Mouse (Mus musculus): ENCODE data around the gene Arrdc2. TPM values are rescaled to one million over a fixed set of nuclear protein-coding genes. Genes with fewer than 3 reads are reported as not detected.

The Arrdc2 gene
- polyA plus RNA-seq (2015; fragmentation: Nextera tagmentation; extraction: Ambion mirVana) = 6.7 and 8.8 TPM in 2 replicates

- peak within 1 kb of the TSS; percentile 88 for H3K4me2 ChIP-seq
- peak within 1 kb of the TSS; percentile 70 for H3K9ac ChIP-seq
- ATAC-seq (ENCODE audit: insufficient number of reproducible peaks, low FRiP score, low TSS enrichment, low read depth) = peak; percentile 97
These were observed at the start of gene Arrdc2 for GRCm38 (mm10) chr8:70839408-70840351. Gene Arrdc2 (minus strand): TSS chr8:70839720.

GRCm38 (mm10) chr8:70887669-70888068, 48.1 kb upstream of the Arrdc2 start:
- Histone ChIP-seq H3K4me3 (no peak overlapping the region), H3K4me1 (peaks cover 18% of the 10 kb centered on the region), H3K36me3 (no peaks in the 10 kb centered on the region), H3K27ac (no peak overlapping the region), H3K4me2 (no peak overlapping the region), H3K9me3 (no peaks in the 10 kb centered on the region), H3K9ac (no peak overlapping the region), H3K27me3 (peaks cover 37% of the 10 kb centered on the region)
- no peak for ATAC-seq (ENCODE audit: insufficient number of reproducible peaks, low FRiP score, low TSS enrichment, low read depth)
- 8% methylated on average over 13 of the region's 18 CpGs for WGBS

More at GRCm38 (mm10) chr8:70839408-70840351, at the start of gene Arrdc2:
- Histone ChIP-seq H3K27me3 (no peaks in the 10 kb centered on the region), H3K27ac (peak within 1 kb of the TSS; percentile 93), H3K36me3 (peaks cover 21% of the 10 kb centered on the region), H3K4me3 (peak within 1 kb of the TSS; percentile 68), H3K4me1 (peaks cover 26% of the 10 kb centered on the region), H3K9me3 (no peaks in the 10 kb centered on the region)
- WGBS = 2% methylated on average over 55 of the region's 55 CpGs

DNA sequence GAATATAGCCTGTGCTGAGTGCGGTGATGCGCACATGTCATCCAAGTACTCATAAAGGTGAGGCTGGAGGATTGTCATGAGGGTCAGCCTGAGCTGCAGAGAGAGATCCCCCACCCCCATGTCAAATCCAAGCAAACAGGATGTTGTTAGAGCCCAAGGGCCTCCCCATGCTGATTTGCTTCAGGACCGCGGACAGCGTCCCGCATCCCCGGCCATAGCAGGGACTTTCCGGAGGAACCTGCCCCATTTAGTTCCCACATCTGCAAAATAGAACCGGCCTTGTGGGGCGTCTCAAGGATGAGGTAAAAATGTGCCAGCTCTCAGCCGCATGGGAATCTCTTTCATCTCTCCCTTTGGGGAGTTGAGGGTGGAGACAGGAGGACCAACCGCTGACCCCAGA, 46.1 kb upstream of the Arrdc2 start:
- Histone ChIP-seq H3K27me3 (peaks cover 16% of the 10 kb centered on the region), H3K4me3 (no peak overlapping the region), H3K9ac (no peak overlapping the region), H3K36me3 (no peaks in the 10 kb centered on the region), H3K4me1 (peaks cover 9% of the 10 kb centered on the region), H3K9me3 (no peaks in the 10 kb centered on the region), H3K4me2 (no peak overlapping the region), H3K27ac (no peak overlapping the region)
- ATAC-seq (ENCODE audit: insufficient number of reproducible peaks, low FRiP score, low TSS enrichment, low read depth) = no peak
- WGBS = 13% methylated on average over 12 of the region's 12 CpGs

GRCm38 (mm10) chr8:70884683-70885082, 45.2 kb upstream of the Arrdc2 start:
- H3K9me3 ChIP-seq = no peaks in the 10 kb centered on the region
- no peaks in the 10 kb centered on the region for H3K36me3 ChIP-seq
- no peak overlapping the region for H3K27ac ChIP-seq
- no peak overlapping the region for H3K9ac ChIP-seq
- peaks cover 18% of the 10 kb centered on the region for H3K4me1 ChIP-seq
- 0 out of 2 replicates have a peak, but pooled peaks cover 9% of the 10 kb centered on the region for H3K27me3 ChIP-seq
- WGBS = 85% methylated on average over 10 of the region's 10 CpGs
- no peak overlapping the region for H3K4me2 ChIP-seq
- no peak for ATAC-seq (ENCODE audit: insufficient number of reproducible peaks, low FRiP score, low TSS enrichment, low read depth)
- no peak overlapping the region for H3K4me3 ChIP-seq

DNA sequence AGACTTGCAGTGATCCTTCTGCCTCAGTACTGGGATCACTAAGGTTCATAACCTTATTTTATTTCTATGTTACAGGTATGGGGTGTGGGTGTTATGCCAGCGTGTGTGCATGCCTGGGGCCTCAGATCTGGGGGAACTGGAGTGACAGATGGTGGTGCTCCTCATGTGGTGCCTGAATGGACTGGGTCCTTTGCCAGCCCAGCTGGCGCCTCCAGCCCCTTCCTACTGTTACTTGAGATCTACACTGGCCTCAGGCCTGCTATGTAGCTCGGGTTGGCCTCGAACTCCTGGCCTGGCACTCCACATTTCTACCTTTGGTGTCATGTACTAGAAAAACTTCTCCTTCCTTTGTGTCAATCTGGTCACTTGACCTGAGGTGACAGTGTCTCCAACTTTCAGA, 44.7 kb upstream of the Arrdc2 start:
- Histone ChIP-seq H3K27me3 (0 out of 2 replicates have a peak, but pooled peaks cover 9% of the 10 kb centered on the region), H3K9ac (no peak overlapping the region), H3K27ac (no peak overlapping the region), H3K4me1 (peaks cover 23% of the 10 kb centered on the region), H3K4me3 (no peak overlapping the region), H3K36me3 (no peaks in the 10 kb centered on the region), H3K9me3 (no peaks in the 10 kb centered on the region), H3K4me2 (no peak overlapping the region)
- 85% methylated on average over 4 of the region's 4 CpGs for WGBS
- ATAC-seq (ENCODE audit: insufficient number of reproducible peaks, low FRiP score, low TSS enrichment, low read depth) = no peak

- Histone ChIP-seq H3K4me2 (no peak overlapping the region), H3K9me3 (no peaks in the 10 kb centered on the region), H3K4me1 (peaks cover 18% of the 10 kb centered on the region), H3K9ac (no peak overlapping the region), H3K27ac (peak overlapping the region; percentile 51), H3K4me3 (no peak overlapping the region), H3K27me3 (no peaks in the 10 kb centered on the region), H3K36me3 (no peaks in the 10 kb centered on the region)
- WGBS = 19% methylated on average over 11 of the region's 11 CpGs
- no peak for ATAC-seq (ENCODE audit: insufficient number of reproducible peaks, low FRiP score, low TSS enrichment, low read depth)
These were observed 41.0 kb upstream of the Arrdc2 start for GRCm38 (mm10) chr8:70880546-70880945.

GRCm38 (mm10) chr8:70880126-70880525, 40.6 kb upstream of the Arrdc2 start:
- no peak overlapping the region for H3K9ac ChIP-seq
- H3K4me3 ChIP-seq = no peak overlapping the region
- no peaks in the 10 kb centered on the region for H3K36me3 ChIP-seq
- H3K27ac ChIP-seq = peak overlapping the region; percentile 51; the same call in 1 of the 2 replicates
- no peak overlapping the region for H3K4me2 ChIP-seq
- peak; percentile 5; the same call in 1 of the 2 replicates for ATAC-seq (ENCODE audit: insufficient number of reproducible peaks, low FRiP score, low TSS enrichment, low read depth)
- 3% methylated on average over 4 of the region's 4 CpGs for WGBS
- H3K4me1 ChIP-seq = peaks cover 18% of the 10 kb centered on the region
- H3K9me3 ChIP-seq = no peaks in the 10 kb centered on the region
- H3K27me3 ChIP-seq = no peaks in the 10 kb centered on the region

- Histone ChIP-seq H3K9ac (no peak overlapping the region), H3K4me1 (peaks cover 18% of the 10 kb centered on the region), H3K27me3 (no peaks in the 10 kb centered on the region), H3K36me3 (no peaks in the 10 kb centered on the region), H3K4me2 (no peak overlapping the region), H3K4me3 (no peak overlapping the region), H3K9me3 (no peaks in the 10 kb centered on the region), H3K27ac (peak overlapping the region; percentile 51; the same call in 1 of the 2 replicates)
- no peak for ATAC-seq (ENCODE audit: insufficient number of reproducible peaks, low FRiP score, low TSS enrichment, low read depth)
- WGBS = 47% methylated on average over 4 of the region's 4 CpGs
These were observed 40.0 kb upstream of the Arrdc2 start for GRCm38 (mm10) chr8:70879500-70879899.

DNA sequence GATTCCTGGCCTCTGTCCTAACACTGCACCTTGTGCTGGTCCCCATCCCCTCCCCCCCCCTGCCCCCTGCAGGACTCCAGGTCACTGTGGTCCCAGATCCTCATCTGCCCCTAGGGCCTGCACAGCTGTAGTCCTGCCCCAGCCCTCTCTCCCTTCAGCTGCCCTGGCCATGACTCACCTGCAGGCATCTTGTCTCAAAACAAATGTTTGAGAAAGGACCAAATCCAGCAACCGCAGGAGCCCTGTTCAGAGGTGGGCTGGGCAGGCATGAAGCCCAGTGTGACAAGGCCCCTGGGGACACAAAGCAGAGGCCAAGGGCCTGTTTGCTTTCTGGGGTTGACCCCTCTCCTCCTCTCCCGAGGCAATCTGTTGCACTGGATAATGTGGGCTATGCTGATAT, 38.7 kb upstream of the Arrdc2 start:
- no peaks in the 10 kb centered on the region for H3K27me3 ChIP-seq
- no peak overlapping the region for H3K9ac ChIP-seq
- no peak overlapping the region for H3K4me2 ChIP-seq
- H3K36me3 ChIP-seq = no peaks in the 10 kb centered on the region
- H3K9me3 ChIP-seq = no peaks in the 10 kb centered on the region
- 62% methylated on average over 2 of the region's 2 CpGs for WGBS
- no peak overlapping the region for H3K4me3 ChIP-seq
- peaks cover 18% of the 10 kb centered on the region for H3K4me1 ChIP-seq
- ATAC-seq (ENCODE audit: insufficient number of reproducible peaks, low FRiP score, low TSS enrichment, low read depth) = no peak
- H3K27ac ChIP-seq = no peak overlapping the region

DNA sequence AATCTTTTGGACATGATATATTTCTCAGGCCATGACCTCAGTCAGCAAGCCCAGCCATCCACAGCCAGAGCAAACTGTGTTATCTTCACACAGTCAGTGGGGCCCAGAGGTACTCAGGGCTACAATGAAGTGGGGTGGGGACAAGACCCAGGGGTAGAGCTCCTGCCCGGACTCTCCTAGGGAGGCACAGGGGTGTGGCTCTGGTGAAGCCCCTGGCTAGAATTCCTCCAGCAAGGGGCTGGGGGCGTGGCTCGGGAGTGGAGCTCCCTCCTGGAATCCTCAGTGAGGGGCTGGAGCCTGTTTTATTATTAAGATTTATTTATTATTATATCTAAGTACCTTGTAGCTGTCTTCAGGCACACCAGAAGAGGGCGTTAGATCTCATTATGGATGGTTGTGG, 36.9 kb upstream of the Arrdc2 start:
- no peak overlapping the region for H3K4me3 ChIP-seq
- H3K4me2 ChIP-seq = no peak overlapping the region
- 51% methylated on average over 4 of the region's 4 CpGs for WGBS
- no peak overlapping the region for H3K27ac ChIP-seq
- no peak for ATAC-seq (ENCODE audit: insufficient number of reproducible peaks, low FRiP score, low TSS enrichment, low read depth)
- H3K27me3 ChIP-seq = no peaks in the 10 kb centered on the region
- H3K9ac ChIP-seq = no peak overlapping the region
- peaks cover 28% of the 10 kb centered on the region for H3K4me1 ChIP-seq
- H3K36me3 ChIP-seq = no peaks in the 10 kb centered on the region
- H3K9me3 ChIP-seq = no peaks in the 10 kb centered on the region

DNA sequence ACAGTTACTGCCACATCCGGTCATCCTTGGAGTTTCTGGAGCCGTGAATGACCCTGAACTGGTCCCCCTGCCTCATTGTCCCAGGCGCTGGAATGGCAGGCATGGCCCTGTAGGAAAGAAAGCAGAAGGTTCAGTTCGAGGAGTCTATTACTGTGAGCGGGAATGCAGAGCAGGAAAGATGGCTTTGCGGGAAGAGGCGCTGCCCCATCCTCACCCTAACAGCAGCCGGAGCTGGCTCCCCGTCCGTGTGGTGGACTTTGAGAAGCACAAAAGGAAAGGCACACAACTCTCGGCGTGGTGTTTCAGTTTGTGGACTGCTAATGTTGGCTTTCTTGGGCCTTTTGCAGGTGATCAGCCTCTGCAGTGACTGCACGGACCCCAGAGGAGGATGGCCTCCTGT, 34.9 kb upstream of the Arrdc2 start:
- Histone ChIP-seq H3K27me3 (no peaks in the 10 kb centered on the region), H3K9ac (no peak overlapping the region), H3K36me3 (no peaks in the 10 kb centered on the region), H3K4me3 (no peak overlapping the region), H3K9me3 (no peaks in the 10 kb centered on the region), H3K27ac (no peak overlapping the region), H3K4me1 (peaks cover 16% of the 10 kb centered on the region), H3K4me2 (no peak overlapping the region)
- ATAC-seq (ENCODE audit: insufficient number of reproducible peaks, low FRiP score, low TSS enrichment, low read depth) = no peak
- 92% methylated on average over 13 of the region's 13 CpGs for WGBS

GRCm38 (mm10) chr8:70873364-70873985, 34.0 kb upstream of the Arrdc2 start, which contains the start of gene Ccdc124:
Gene Ccdc124 (minus strand): TSS chr8:70873935.
- H3K4me1 ChIP-seq = peaks cover 25% of the 10 kb centered on the region
- ATAC-seq (ENCODE audit: insufficient number of reproducible peaks, low FRiP score, low TSS enrichment, low read depth) = peak; percentile 89
- no peaks in the 10 kb centered on the region for H3K36me3 ChIP-seq
- H3K4me3 ChIP-seq = peak within 1 kb of the TSS; percentile 87
- peak within 1 kb of the TSS; percentile 91 for H3K27ac ChIP-seq
- peak within 1 kb of the TSS; percentile 70 for H3K4me2 ChIP-seq
- H3K9me3 ChIP-seq = no peaks in the 10 kb centered on the region
- peak within 1 kb of the TSS; percentile 76 for H3K9ac ChIP-seq
- no peaks in the 10 kb centered on the region for H3K27me3 ChIP-seq
- WGBS = under 1% methylated on average over 46 of the region's 46 CpGs
